Mouse (Mus musculus): ENCODE data around the gene Fam184a.

Fam184a gene

GRCm38 (mm10) chr10:53750955-53751652 is at the start of gene Fam184a:
Gene Fam184a (minus strand): TSS chr10:53751123.
- DNase-seq (ENCODE audit: low spot score), result peak; percentile 23

DNA sequence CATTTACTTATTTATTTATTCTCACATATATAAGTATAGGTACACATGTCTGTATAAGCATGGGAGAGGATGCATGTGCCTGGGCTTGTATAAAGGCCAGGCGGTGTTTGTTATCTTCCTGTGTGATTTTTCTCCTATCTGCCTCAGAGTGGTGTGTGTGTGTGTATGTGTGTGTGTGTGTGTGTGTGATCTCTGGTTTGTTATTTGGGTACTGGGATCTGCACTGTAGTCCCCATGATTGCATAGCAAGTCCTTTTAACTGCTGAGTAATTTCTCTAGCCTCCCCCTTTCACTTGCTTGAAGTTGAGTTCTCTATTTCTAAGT is 45.3 kb upstream of the Fam184a start:
- no peak for DNase-seq (ENCODE audit: low spot score)

DNA sequence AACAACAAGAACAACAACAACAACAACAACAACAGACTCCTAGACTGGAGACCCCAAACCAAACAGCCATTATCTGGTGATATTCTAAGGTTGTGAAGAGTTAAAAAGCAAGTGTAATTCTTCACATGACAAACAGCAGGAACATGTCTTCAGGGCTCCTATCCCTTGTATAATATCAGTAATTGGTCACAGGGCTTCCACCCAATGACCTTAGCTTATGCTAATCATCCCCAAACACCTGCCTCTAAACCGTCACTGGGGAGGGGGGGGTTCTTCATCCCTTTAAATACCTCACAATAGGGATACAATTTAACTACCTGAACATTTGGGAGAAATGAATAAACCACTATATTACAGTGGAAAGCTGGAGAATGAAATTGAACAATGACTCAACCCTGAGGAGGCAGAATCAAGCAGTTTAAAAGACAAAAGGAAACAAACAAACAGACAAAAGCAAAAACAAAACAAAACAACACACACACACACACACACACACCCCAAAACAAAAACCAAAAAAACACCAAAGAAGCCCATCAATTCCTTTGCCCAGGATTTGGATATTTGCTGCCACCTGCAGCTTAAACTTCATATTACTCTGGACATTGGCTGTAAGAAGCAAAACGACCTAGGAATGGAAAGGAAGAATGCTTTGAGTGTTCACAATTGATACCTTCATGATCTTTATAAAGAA is 44.8 kb upstream of the Fam184a start:
- DNase-seq (ENCODE audit: low spot score), result no peak

DNA sequence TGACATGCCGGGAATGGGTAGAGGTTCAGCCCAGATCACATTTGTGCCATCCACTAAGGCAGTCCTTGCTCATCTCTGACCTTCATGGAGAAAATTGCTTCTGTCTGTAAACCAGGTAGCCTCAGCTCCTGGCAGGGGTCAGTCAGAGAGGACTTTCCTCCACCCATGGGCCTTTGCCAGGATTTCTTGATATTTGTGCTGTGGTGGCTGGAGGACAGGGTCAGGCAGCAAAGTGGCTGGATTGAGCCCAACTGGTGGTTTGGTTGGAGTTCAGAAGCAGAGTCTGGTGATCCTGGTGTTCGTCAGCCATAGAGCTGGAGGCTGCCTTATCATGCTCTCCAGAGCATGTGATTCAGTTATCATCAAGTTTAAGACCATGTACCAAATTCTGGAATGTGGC is 40.4 kb upstream of the Fam184a start:
- DNase-seq (ENCODE audit: low spot score), result no peak

GRCm38 (mm10) chr10:53776591-53776990 is 25.7 kb upstream of the Fam184a start:
- DNase-seq (ENCODE audit: low spot score), result no peak

GRCm38 (mm10) chr10:53772708-53773107 is 21.8 kb upstream of the Fam184a start:
- DNase-seq (ENCODE audit: low spot score), result no peak

GRCm38 (mm10) chr10:53771480-53771879 is 20.6 kb upstream of the Fam184a start:
- no peak for DNase-seq (ENCODE audit: low spot score)

GRCm38 (mm10) chr10:53768745-53769144 is 17.8 kb upstream of the Fam184a start:
- DNase-seq (ENCODE audit: low spot score), result no peak

DNA sequence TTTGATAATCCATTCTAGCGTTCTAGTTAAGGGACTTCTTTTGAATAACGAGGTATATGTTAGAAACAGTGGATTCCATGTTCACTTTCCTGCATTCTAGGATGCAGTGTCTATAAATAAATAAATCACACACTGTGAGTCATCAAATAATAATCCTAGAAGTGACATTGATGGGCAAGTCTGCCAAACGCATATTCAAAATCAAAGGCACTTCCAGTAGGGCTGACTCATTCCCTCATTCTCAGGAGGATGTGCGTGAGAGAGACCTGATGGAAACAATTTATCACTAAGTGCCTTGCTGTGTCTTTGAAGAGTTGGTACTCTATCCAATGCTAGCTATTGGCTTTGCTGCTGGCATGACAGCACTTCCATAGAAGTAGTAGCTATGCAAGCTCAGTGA is 14.5 kb upstream of the Fam184a start:
- no peak for DNase-seq (ENCODE audit: low spot score)

DNA sequence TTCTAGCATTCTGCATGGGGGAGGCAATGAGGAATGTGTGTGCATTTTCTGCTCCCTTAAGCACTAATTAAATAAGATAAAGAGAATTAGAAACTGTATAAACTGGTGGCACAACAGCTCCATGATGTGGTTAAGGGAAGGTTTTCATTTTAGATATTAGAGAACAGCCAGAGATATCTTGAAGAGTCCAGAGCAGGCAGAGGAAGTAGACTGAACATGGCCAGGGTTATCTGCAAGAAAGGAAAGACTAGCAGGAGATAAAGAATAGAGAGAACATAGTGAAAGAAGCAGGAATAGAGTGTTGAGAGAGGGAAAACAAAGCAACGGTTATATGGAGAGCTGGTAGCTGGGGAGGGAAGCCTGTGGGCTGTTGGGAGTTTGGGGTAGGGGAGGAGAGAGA is 1.8 kb upstream of the Fam184a start:
- no peak for DNase-seq (ENCODE audit: low spot score)

DNA sequence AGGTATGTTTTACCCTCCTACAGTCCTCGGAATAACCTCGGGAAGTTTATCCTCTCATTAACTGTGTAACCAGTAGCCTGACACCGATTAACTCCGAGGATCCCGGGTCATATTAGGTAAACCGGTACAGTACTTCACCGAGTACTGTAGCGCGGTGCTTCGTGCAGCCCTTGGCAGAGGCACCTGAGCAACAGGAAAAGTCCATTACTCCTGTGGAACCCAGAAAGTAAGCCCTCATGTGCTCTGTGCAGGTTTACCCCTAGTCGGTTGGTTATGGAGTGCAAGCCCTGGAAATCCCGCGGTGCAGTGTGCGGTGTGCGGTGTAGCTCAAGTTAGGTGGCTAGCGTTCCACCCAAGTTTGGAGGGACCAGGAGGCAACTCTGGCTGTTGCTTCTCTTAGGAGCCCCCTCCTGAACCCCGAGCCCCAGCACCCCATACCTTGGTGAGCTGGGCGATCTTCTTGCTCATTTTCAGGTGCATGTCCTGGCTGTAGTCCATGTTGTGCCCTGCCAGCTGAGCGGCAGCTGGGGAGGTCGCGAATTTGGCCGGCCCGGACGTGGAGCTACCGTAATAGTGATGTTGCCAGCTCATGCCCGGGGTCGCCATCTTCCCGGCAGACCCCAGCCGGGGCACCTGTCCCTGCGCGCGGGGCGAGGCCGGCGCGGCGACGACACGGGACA is 508 bp downstream of the Fam184a start:
- DNase-seq (ENCODE audit: low spot score), result no peak

- DNase-seq (ENCODE audit: low spot score), result no peak
Measured at GRCm38 (mm10) chr10:53746039-53746438, 4.9 kb downstream of the Fam184a start.

DNA sequence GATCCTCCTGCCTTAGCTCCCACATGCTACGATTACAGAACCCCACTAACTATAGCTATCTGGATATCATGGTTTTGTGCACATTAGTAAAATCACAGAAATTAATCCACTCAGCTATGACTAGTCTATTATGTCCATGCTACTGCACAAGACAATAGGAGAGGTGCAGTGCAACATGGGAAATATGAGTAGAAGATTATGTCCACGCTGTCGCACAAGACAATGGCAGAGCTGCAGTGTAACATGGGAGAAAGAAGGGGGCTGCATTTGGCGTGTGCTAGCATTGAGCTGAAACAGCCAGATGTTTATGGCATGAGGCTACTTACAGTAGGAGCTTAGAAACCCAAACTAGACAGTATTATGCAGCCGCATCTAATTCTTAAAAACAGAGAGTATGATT is 8.0 kb downstream of the Fam184a start:
- no peak for DNase-seq (ENCODE audit: low spot score)

DNA sequence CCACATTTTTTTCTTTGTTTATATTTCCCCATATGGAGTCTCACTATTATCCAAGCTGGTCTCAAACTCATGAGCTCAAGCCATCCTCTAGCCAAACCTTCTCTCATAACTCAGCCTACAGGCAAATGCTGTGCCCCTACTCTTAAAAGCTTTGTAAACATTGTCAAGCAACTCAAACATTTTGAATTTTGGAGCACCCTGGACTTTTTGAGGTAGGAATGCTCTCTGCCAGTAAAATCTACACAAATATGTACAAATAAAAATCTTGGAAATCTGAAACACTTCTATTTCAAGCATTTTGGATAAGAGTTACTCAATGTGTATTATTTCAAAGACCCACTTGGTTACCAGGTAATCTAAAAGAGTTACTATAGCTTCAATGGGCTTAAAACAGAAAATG is 10.9 kb downstream of the Fam184a start:
- DNase-seq (ENCODE audit: low spot score), result no peak

- no peak for DNase-seq (ENCODE audit: low spot score)
Measured at GRCm38 (mm10) chr10:53738842-53739241, 12.1 kb downstream of the Fam184a start.

GRCm38 (mm10) chr10:53735201-53735865 is 15.6 kb downstream of the Fam184a start:
- DNase-seq (ENCODE audit: low spot score), result no peak

- DNase-seq (ENCODE audit: low spot score), result no peak
Measured at GRCm38 (mm10) chr10:53732324-53732723, 18.6 kb downstream of the Fam184a start.

DNA sequence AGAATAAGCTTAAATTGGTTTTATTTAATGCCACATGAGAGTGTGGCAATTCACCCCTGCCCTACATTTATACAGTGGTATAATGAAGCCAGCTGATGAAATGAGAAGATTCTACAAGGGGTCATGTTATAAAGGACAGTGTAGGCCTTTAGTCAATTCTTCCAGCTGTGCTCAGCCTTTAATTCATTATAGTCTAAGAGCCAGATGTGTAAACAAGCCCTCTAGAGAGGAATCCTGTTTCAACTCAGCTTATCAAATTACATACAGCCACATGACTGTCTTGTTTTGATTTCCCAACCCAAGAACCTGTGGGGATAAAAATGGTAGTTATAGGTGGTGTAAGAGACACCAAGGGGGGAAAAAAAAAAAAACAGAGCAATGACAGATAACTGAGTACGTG is 22.0 kb downstream of the Fam184a start:
- DNase-seq (ENCODE audit: low spot score), result no peak

DNA sequence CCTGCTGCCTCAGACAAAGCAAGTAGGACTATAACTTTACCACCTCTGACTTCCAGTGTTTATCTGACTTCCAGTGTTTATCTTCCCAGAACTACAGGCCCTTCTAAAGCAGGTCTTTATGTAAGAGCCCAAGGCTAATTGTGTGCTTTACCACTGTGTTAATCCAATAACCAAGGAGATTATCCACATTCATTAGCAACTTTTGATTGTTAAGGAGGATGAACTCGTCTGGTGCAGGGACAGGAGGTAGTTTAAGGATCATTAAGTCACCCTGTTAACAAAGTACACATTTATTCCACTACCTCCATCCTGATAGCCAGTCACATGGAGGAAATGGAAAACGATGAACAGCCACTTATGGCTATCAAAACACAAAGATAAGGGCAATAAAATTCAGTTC is 25.6 kb downstream of the Fam184a start:
- no peak for DNase-seq (ENCODE audit: low spot score)

- no peak for DNase-seq (ENCODE audit: low spot score)
Measured at GRCm38 (mm10) chr10:53704516-53704915, 46.4 kb downstream of the Fam184a start.

GRCm38 (mm10) chr10:53698531-53698930 is 52.4 kb downstream of the Fam184a start:
- no peak for DNase-seq (ENCODE audit: low spot score)

DNA sequence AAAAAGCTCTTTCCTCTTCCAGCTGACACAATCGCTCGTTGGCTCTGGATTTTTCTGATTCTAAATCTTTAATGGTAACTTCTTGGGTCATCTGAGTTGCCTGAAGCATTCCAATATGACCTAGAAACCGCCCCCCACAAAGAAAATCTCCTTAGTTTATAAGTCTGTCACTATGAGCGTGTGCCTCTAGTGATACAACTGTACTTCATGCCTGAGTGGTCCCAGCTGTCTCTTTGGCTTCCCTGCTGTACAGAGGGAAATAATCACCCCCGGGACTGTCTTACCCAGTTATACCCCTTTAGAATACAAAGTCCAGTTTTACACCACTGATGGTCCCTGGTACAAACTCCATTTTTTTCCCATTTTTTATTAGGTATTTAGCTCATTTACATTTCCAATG is 56.2 kb downstream of the Fam184a start:
- DNase-seq (ENCODE audit: low spot score), result no peak

DNA sequence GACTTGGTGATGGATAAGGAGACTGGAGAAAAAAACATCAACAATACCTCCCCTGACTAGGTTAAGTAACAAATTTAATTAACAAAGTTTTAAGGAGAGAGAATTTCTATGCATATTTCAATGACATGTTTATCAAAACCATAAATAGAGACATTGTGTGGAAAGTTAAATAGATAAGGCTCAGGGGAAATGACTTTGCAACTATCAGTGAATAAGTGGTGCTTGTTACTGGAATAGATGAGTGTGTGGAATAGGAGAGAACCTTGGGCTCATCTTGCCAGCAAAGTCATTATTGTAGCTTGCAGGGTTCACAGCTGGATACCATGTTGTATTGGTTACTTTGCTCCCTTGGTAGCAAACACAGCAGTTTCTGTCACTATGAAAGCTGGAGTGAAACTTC is 59.7 kb downstream of the Fam184a start:
- no peak for DNase-seq (ENCODE audit: low spot score)
